Mouse (Mus musculus) R1 (cell line): ENCODE data around the gene Rap1gap.

Experiments
- DNase-seq: peaks from one replicate; pipeline ENCODE4 v3.0.0-alpha.2; 2018; ENCODE audit warnings: low read depth, low spot score

The Rap1gap gene

DNA sequence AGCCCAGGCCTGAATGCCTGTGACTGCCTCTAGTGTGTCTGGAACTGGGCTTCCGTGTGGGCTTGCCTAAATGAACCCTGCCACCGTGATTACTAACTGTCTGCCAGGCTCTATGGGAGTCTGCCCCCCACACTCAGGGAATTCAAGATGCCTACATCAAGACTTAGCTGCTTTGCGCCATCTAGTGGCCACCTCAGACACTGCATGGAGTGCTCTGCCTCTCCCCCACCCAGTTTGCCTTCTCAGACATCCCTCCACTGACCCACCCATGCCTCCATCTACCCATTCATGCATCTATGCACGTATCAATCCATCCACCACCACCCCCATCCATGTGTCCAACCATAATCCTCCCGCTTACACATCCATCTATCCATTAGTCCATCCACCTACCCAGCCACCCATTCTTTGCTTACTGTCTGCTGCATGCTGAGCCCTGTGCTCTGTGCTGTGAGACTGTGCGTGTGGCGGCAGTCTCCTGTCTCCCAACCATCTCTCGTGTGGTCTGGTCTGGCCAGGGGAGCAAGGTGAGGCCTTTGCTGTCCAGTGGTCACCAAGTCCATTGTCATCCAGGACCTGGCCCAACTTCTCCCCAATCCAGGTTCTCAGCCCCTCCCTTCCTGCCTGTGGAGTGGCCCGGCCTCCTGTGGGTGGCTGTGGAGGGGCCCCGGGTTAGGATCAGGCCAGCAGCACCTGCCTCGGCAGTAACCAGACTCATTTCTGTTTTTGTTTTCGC is 58.3 kb downstream of the Rap1gap start:
- DNase-seq, result peak; percentile 81

DNA sequence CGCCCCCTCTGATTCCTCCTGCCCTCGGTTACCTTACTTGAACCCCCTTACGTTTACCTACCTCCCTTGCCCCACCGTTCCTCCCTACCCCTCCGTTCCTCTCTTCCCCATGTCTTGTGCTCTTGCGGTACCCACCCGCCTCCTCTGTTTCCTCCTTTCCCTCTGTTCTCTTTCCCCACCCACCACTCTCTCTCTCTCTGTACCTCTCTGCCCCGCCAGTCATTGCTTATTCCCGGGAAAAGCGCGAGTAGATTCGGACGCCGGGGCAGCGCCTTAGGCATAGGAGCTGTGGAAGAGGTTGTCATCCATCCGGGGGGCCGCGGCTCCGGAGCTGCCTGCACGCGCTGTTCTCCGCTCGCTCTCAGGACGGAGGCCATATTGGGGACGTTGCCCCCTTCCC is 59.0 kb downstream of the Rap1gap start:
- DNase-seq, result no peak

GRCm38 (mm10) chr4:137724212-137724611 is 59.7 kb downstream of the Rap1gap start:
- DNase-seq, result no peak

DNA sequence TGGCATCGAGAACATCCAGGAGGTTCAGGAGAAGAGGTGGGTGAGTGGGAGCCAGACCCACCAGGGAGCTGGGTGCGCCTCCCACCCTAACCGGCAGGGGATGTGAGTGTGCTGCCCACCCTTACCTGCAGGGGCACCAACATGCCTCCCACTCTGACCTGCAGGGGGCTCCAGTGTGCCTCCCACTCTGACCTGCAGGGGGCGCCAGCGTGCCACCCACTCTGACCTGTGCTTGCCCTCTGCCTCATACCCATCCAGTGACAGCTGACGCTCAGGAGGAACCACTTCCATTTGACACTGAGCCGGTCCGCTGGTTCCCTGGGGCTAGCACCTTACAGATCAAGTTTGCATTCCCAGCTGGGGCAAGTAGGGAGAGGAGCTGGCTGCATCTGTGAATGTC is 60.2 kb downstream of the Rap1gap start:
- DNase-seq, result peak; percentile 76

DNA sequence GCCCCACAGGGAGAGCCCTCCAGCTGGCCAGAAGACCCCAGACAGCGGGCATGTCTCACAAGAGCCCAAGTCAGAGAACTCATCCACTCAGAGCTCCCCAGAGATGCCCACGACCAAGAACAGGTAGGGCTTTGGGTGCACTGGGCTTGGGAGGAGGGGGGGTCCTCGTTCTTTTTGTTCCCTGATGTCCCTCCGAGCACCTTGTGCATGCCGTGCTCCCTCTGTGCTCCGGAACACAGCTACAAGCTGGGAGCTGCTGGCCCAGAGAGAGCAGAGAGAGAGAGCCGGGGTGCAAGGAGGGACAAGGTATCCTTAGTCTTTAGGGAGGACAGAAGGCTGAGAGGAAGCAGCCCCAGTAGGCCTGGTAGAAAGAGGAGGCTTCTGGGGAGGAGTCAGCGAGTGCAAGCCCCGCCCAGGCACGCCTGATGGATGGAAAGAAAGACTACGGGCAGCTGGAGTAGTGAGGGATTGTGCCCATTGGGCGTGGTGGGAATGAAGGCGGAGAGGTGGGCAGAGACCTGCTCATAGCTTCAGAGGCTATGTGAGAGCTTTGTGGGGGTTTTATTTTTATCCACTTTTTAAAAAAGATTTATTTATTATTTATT is 61.1 kb downstream of the Rap1gap start:
- peak; percentile 73 for DNase-seq

DNA sequence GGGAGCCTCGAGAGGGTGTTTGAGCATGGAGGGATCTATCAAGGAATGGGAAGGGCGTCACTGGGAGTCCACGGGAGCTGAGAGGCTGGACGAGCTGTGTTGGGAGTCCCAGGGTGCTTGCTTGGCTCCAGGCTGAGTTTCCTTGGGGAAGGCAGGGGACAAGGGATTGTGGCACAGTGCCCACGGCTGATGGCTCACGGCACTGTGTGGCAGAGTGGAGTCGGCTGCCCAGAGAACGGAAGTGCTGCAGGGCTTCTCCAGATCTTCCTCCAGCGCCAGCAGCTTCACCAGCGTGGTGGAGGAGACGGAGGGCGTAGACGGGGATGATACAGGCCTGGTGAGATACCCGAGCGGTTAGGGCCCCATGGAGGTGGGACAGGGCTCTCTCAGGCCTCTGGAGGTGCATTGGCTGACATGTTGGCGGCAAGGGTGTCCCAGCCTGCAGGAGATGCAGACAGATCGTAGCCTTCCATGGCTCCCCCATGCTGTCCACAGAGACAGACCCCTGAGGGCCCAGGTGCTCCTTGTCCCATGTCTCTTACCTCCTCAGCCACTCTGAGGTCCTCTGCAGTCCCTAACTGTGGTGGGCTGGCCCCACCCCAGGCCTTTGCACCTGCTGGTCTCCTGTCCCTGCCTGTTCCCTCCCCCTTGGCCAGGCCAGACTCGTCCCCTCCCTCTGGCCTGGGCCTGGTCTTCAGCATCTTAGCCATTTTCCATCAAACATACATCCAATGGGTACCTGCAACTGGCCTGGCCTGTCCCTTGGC is 62.4 kb downstream of the Rap1gap start:
- no peak for DNase-seq

DNA sequence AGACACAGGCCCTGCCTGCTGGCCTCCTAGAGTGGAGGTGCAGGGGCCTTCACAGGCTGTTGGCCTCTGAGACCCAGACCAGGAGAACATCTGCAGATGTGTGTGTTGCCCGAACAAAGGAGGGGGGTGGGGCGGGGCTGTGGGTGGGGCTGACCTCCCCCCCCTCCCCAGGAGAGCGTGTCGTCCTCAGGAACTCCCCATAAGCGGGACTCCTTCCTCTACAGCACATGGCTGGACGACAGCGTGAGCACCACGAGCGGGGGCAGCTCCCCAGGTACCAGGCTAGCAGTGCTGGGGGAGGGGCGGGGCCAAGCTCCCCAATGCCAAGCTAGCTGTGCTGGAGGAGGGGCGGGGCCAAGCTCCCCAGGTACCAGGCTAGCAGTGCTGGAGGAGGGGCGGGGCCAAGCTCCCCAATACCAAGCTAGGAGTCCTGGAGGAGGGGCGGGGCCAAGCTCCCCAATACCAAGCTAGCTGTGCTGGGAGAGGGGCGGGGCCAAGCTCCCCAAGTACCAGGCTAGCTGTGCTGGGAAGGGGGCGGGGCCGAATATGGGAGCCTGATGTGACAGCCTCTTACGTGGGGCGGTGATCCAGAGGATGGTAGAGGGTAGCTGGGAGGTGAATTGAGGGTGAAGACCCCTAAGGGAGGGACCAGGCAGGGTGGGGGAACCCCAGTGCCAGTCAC is 63.1 kb downstream of the Rap1gap start:
- peak; percentile 98 for DNase-seq

DNA sequence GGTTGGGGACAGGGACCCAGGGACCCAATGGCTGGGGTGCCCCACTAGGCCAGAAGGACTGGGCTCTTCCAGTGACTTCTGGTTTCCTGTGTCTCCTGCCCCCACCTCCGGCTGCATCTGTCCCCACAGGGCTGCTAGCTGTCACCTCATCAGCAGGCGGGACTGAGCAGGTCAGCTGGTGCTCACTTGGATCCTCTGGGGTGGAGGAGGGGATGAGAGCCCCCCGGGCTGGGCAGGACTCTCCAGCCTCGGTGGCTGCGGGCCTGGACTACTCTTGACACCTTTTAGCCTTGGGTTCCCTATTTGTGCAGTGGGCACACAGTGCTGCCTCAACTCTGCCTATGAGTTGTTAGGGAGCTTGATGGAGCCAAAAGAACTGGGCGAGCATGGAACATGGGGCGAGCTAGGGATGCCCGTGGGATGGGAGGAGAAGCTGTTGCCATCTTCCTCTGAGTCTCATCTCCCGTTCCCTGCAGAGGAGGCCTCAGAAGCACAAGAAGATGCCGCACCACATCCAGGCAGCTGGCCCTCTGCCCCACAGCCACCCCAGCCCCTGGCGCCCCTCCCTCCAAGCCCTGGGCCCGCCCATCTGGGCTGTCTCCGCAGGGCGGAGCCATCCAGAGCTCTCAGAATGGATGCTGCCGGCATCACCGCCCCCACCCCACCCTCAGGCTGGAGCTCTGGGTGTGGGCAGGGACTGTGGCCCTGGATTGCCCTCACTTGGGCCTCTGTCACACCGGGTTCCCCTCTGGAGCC is 64.1 kb downstream of the Rap1gap start:
- DNase-seq, result peak; percentile 80

DNA sequence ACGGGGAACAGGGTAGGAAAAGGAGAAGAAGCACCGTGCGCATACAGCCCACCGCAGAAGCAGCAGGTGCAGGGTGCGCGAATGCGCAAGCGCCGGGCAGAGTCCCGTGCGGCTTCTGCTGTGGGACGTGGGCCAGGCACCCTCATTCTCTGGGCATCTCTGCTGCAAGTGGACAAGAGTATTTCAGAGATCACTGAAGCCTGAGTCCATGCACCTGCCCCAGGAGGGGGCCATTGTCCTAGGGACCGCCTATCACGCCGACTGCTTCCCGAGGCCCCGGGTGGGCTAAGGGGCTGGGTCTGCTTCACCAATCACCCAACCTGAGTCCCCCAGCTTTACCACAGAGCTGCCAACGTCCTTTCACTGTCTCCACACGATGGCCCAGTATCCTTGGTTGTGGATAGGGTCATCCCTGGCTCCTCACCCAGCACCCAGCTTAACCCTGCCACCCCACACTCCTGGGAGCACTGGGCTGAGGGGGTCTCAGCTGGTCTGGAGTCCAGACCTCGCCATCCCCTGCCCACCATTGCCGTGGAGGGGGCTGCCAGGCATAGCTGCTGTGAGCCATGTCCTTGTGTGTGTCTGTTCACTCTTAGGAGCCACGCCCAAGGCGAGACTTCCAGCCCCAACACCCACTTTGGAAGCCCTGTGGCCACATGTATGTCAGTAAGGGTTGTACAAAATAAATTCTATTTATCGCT is 64.8 kb downstream of the Rap1gap start:
- no peak for DNase-seq

DNA sequence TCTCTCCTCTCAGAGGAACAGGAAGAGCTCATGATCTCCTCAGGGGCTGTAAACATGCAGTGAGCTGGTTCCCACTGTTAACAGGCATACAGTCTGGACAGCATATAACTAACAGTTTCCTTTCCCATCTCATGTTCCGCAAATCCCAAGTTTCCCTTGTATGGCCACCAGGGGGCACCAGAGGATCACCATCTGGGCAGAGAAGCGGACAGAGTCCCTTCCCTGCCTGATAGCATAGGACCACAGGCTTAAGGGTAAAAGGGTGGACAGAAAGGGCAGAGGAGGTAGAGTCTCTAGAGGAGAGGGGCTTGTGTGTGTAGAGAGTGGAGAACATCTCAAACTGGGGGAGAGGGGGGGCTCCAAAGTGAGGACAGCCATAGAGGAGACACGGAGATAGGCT is 65.6 kb downstream of the Rap1gap start:
- DNase-seq, result peak; percentile 87

GRCm38 (mm10) chr4:137730757-137731156 is 66.2 kb downstream of the Rap1gap start:
- no peak for DNase-seq

GRCm38 (mm10) chr4:137731891-137732290 is 67.4 kb downstream of the Rap1gap start:
- no peak for DNase-seq

GRCm38 (mm10) chr4:137732361-137732760 is 67.8 kb downstream of the Rap1gap start:
- DNase-seq, result no peak

GRCm38 (mm10) chr4:137732962-137733361 is 68.4 kb downstream of the Rap1gap start:
- no peak for DNase-seq

- peak; percentile 50 for DNase-seq
These were observed 68.9 kb downstream of the Rap1gap start for GRCm38 (mm10) chr4:137733459-137733858.

GRCm38 (mm10) chr4:137736220-137736701 is 71.7 kb downstream of the Rap1gap start:
- DNase-seq, result no peak

DNA sequence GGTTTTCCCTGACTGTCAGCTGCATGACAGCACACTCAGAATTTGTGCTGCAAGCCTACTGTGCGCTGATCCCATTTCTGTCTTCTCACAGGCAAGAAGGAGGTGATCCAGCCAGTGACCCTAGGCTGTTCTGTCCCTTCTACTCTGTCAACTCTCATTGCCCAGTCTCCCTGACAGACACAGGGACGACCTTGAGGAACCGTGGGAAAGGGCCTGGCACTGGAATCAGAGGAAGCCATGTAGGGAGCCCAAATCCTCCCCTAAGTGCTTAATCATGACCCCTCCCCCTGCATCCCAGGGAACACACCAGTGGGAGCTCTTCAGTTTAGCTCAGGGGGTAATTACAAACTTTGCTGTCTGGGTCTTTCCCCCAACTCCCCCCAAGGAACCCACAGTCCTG is 73.2 kb downstream of the Rap1gap start:
- no peak for DNase-seq

DNA sequence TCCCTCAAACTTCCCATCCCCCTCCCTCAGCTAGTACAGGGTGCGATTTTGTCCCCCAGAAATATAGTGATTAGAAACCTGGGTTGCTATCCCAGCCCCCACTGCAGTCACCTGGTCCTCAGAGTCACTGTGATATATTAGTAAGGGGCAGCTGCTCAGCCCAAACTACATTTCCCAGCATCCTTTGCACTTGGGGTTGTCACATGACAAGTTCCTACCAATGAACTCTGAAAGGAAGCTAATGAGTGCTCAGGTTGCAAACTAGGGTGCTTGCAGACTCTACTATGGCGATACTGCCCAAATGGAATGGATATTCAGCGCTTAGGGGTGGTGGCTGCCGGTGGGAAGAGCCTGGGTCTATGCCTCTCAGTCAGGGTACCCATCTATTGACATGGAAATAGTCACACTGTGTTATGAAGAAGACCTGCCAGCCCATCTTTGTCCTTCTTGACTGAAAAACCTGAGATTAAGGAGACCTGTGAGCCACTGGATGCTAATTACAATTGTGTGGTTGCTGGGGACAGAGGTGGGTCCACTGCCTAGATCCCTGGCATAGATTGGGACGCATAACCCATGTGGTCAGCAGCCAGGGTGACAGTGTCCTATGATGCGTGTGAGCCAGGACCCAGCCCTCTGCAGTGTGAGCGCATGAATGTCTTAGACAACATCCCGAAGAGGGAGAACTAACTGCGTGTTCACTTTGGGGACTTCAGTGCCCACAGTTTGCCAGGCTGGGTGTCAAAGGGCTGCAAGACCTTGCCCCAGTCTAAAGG is 74.8 kb downstream of the Rap1gap start:
- peak; percentile 84 for DNase-seq

GRCm38 (mm10) chr4:137740350-137740749 is 75.8 kb downstream of the Rap1gap start:
- DNase-seq, result no peak

GRCm38 (mm10) chr4:137743791-137744190 is 79.3 kb downstream of the Rap1gap start:
- no peak for DNase-seq
